Mouse (Mus musculus) spleen, postnatal 10 days (tissue): ENCODE results near the gene Tmem131l.

Experiments
- DNase-seq, 2 experiments: peaks; one replicate each; pipeline ENCODE4 v3.0.0; 2021 to 2022; ENCODE audit warnings: low spot score in 2 of 2

Tmem131l gene

DNA sequence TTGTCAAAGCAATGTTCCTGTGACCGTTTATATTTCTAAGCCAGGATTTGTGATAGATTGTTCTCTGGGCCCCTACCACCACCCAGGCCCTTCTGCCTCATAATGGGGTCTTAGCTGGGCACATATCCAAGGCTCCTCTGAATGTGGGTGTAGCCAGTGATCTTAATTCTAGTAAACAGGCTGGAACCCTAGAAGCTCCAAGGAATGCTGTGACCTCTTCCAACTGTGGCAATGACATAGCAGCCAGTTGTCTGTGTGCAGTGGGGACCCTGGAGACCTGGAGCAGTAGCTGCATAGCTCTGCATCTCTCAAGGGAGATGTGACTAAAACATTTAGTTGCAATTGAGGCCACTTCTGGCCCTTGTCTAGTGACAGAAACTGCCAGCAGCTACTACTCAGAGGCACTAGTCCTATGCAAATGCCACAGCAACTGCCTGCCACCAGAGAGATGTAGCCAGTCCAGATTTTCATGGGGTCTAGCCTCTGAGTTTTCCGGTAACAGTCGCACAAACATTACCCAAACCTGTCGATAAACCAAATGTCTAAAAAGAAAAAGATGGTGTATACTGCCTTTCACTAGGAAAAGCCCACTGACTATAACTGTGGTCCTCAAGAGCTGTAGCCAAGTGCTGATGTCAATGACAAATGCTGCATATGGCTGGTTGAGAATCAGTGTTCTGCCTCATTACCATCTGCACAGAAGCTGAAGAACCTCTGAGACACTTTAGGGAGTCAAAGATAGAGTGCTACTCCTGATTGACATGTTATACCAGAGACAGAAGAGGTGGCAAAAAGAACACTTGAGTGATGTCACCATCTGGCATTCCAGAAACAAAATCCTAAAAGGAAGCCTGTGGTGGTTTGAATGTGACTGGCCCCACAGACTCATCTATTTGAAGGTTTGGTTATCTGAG lies 61.2 kb downstream of the Tmem131l start:
- DNase-seq, result no peak

- no peak for DNase-seq
These were observed 62.2 kb downstream of the Tmem131l start for GRCm38 (mm10) chr3:83977817-83978216.

GRCm38 (mm10) chr3:83976161-83976560 lies 63.8 kb downstream of the Tmem131l start:
- no peak for DNase-seq

- DNase-seq, result no peak
These were observed 66.6 kb downstream of the Tmem131l start for GRCm38 (mm10) chr3:83973339-83973738.

DNA sequence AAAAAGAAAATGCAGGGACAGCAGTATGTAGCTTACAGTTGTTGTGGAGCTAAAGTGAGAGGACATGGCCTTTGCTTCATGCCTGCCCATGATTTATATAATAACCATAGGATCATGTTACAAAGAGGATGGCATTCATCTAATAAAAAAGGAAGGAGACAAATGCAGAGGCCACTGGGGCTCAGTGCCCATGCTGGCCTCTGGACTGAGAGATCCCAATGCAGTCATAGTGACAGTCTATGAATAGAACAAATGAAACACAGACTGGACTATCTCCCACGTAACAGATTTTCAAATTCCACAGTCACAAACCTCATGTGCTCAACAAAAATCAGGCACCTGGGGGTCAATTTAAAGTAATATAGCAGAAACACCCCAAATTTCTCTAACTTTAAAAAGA lies 69.3 kb downstream of the Tmem131l start:
- no peak for DNase-seq

DNA sequence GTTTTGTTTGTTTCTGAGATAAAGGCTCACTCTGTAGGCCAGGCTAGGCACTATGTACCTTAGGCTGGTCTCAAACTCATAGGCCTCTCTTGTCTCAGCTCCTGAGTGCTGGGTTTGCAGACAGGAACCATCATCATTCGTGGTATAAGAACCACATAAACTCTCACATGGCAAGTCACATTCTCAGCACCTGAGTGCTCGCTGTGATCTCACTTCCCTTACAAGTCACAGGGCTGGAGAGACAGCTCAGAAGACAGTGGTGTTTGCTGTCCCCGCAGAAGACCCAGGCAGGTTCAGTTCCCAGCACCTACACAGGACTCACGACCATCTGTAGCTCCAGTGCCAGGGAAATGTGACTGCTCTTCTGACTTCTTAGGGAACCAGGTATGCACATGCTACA lies 70.9 kb downstream of the Tmem131l start:
- no peak for DNase-seq

DNA sequence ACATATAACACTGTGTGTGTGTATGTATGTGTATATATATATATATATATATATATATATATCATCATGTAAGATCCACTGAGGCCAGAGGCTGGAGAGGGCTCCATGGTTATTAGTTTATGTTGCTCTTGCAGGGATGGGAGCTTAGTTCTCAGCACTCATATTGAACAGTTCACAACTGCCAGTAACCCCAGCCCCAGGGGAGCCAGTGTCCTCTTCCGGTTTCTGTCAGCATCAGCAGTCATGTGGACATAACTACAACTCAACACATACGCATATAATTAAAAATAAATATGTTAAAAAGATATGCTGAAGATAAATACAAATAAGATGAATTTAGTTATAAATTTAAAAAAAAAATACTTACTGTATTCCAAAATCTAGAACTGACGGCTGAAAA lies 72.2 kb downstream of the Tmem131l start:
- no peak for DNase-seq

- DNase-seq, result no peak
These were observed 74.6 kb downstream of the Tmem131l start for GRCm38 (mm10) chr3:83965333-83965732.

GRCm38 (mm10) chr3:83963705-83964104 lies 76.3 kb downstream of the Tmem131l start:
- DNase-seq, result no peak

DNA sequence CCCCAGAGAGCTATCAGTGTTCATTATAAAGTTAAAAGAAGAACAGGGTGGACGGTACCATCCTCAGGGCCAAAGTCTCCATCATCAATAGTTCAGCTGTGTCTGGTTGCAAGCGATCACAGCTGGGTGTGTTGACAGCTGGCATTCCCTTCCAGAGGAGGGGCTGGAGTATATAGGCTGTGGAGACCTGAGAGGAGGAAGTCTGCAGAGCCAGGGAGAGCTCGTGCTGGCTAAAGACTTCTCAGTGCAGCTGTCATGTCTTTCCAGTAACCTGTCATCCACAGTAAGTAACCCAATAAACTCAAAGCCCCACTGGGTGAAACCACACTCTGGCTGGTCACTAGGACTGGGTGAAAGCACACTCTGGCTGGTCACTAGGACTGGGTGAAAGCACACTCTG lies 77.4 kb downstream of the Tmem131l start:
- DNase-seq, result no peak

- DNase-seq, result no peak
These were observed 77.9 kb downstream of the Tmem131l start for GRCm38 (mm10) chr3:83962076-83962475.

GRCm38 (mm10) chr3:83958951-83959681 lies 80.9 kb downstream of the Tmem131l start:
- no peak for DNase-seq

- no peak for DNase-seq
These were observed 86.1 kb downstream of the Tmem131l start for GRCm38 (mm10) chr3:83953879-83954278.

DNA sequence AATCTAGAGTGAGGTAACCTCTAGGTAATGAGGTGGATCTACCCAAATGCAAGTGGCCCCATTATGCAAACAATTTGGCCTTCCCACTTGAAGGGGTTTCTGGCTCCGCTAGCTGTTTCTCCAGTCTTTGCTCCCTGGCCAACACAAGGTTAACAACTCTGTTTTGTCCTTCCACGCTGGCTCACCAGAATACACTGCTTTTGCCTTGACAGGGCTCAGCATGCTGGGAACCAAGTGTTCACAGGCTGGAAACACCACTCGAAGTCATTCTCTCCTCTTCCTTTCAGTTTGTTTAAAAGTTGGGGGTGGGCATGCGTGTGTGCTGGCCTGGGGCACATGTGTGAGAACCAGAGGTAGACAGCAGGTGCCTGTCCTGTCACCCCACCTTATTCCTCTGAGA lies 91.2 kb downstream of the Tmem131l start:
- DNase-seq, result no peak

DNA sequence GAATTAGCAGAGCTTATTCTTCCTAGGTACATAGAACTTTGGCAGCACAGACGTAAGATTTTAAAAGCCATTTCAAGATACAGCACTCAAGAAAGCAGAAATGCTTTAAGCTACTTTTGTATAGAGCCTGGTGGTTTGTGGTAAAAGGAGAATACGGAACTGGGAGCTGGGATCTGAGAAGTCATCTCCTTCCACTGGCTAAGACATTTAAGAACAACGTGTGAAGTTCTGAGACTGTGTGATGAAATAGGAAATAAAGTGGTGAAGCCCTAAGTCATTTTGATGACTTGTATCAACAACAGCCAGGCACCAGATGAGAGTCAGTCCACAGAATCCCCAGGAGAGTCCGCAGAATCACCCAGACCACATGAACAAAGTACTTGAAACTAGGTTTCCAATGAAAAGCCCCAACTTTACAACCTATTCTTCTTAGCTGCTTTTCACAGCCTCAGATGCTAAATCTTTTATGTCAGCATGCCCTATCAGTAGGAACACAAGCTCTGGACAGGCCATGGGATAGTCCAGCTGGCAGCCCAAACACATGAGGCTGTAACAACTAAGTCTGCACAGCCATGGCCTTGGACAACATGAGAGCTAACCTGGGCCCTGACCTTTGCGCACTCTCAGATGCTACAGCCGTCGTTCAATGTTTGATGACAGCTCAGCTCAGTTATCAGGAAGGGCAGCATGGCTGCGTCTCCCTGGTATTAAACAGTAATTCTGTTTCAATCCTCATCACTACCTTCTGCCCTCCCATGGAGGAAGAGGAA lies 92.3 kb downstream of the Tmem131l start:
- no peak for DNase-seq

- no peak for DNase-seq
These were observed 93.1 kb downstream of the Tmem131l start for GRCm38 (mm10) chr3:83946848-83947247.

DNA sequence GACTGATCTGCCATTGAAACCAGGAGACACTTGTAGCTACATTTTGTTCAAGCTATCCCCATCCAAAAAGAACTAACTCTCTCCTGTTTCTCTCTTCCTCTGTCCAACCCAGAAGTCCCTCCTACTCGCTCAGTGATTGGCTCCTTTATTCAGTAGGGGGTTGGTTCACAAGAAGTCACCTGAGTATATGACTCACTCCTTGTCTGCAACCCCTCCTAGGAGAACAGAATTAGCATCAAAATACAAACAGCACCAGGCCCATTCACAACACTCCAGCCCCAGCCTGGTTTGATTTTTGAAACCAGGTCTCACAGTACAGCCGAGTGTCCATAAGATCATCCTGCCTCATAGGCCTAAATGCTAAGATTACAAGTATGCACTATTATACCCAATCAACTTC lies 96.3 kb downstream of the Tmem131l start:
- no peak for DNase-seq

- no peak for DNase-seq
These were observed 96.8 kb downstream of the Tmem131l start for GRCm38 (mm10) chr3:83943212-83943611.

DNA sequence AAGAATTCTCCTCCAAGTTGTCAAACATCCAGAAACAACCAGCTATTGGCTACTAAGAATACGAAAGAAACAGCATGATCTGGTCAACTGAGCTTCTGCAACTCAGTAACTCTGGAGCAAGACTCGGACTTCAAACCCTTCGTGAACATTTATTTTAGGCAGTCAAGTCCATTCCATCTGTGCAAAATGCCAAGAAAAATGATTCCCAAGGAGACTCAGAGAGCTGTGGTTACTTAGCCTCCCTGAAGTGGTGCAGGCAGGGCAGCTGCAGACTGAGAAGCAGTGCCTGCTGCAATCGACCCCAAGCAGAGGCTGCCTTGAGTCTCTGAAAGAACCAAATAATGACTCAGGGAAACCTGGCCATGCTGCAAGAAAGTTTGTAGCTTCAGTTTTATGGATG lies 98.1 kb downstream of the Tmem131l start:
- DNase-seq, result no peak

DNA sequence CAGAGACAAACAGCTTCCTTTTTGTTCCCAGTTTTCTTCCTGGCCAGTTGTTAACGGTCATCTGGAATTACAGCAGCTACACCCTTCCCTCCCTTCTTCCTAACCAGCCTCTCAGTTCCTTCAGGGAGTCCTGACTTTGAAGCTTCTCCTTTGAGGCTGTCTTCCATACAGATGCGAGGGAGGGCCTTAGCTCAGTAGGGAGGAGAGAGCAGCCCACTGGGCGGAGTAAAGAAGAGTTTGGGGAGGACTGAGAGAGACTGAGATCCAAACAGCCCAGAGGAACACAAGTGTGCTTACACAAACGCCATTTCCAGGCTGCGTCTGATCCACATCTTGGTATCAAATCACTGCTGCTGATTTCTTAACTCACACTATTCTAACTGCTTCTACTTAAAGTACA lies 101.1 kb downstream of the Tmem131l start:
- no peak for DNase-seq

DNA sequence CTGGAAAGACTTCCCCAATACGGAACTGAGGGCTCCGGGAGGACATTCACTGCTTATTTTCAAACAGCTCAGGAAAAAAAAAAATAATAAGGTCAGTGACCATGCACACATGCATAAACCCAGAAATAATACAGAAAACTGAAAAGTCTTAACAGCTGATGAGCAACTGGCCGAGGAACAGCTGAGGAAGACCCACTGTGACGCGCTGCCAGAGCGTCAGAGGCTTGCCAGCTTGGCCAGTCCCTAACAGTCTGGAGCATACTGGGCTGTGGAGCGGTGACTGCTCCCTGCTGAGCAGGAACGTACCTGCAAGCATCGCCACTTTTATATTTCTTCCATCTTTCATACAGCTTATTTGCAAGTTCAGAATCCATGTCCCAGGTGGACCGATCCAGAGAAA lies 105.5 kb downstream of the Tmem131l start:
- DNase-seq, result no peak

DNA sequence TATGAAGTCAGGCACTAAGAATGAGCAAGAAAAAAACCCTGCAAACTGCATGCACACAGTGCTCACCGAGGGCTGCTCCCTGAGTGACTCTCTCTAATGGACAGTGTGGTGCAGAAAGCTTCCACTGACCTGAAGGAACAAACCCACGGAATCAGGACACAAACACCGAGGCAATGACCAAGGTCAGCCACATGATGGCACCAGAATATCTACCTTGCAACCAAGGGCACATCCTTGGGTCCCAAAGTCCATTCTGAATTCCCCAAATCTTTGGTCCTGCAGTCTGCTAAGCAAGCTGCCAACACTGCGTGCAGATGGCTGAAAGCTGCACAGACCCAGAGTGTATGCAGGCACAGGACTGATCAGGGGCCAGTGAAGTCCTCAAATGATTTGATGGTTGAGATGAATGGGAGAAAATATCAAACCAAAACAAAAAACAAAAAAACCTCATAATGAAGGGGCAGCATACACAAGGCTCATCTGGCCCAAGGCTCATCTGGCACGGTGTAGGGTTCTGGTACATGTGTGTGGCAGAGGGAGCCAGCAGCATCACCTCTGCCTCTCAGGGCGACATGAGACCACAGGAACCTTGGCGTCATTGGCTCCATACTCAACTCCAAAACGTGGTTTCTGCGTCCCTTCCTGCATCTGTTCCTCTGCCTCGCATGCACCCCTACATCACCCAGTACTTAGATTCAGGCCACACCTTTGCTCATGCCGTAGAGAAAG lies 124.0 kb downstream of the Tmem131l start:
- DNase-seq, result no peak
